Mouse (Mus musculus): Measurements from ENCODE around the gene Sypl2. TPM values are rescaled to one million over a fixed set of nuclear protein-coding genes. Genes with fewer than 3 reads are reported as not detected.

Gene Sypl2
- total RNA-seq, 4 experiments from 2014 or later: 2.1 to 3.8 (median 2.8) TPM

DNA sequence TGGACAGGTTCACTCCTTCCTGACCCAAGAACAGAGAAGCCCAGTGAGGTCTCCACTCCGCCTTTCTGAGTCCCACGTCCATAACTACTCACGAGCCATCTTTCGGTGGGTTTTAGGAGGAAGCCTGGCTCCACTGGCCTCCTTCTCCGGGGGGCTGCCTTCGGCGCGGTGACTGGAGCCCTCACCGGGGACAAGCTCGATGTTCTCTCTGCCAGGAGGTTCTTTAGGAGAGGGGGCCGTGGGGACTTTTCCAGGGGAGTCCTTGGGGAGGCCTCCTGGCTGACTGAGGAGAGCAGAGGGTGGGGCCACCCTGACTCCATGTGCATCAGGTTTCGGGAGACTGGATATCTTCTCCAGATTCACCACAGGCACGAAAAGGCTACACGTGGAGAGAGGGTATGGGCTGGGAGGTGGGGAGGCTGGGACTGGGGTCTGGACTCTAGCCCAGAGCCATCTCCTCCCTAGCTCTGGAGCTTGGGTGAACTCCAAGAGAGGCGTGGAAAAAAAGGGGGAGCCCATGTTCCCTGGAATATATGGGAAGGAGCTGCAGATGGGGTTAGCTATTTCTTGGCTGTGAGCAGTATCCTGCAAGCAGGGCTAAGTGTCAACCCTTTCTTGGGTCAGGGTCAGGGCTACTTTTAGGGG lies 19.6 kb downstream of the Sypl2 start:
- DNase-seq (ENCODE audit: low spot score in 2 of 2): peak in 1 of 2 experiments; percentile 17

DNA sequence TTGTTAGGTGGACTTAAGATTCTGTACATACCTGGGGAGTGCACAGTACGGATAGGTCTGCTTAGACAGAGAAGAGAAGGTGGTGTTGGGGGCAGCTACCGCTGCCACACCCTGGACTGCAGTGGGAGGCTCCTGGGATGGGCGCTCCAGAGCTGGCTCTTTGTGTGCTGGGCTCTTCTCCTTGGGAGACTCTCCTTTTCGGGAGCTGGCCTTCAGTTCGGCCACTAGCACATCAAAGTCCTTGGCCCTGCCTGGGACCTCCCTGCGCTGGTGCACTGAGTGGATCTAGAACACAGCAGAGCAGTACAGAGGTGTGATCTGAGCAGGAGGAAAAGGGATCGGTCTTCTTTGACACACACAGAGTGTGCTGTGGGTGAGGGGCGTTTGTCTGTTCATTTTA lies 20.8 kb downstream of the Sypl2 start:
- peak in 1 of 2 experiments; percentile 3 for DNase-seq (ENCODE audit: low spot score in 2 of 2)

DNA sequence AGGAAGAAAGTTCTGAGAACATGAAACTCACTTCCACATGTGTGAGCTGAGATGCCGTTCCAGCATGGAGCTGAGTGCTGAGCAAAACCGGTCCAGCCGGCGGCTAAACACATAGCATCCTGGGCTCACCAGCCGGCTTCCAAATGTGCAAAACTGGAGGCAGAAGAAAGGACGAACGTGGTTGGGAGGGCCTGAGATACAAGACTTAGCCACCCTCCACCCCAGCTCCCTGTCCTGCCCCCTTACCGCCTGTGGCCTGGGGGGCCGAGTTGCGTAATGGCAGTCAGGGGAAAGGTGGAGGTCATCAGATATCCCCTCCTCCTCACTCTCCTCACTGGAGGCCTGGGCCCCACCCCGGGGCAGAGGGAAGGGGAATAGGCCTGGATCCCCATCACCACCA lies 22.0 kb downstream of the Sypl2 start:
- peak in 1 of 2 experiments; percentile 5 for DNase-seq (ENCODE audit: low spot score in 2 of 2)

DNA sequence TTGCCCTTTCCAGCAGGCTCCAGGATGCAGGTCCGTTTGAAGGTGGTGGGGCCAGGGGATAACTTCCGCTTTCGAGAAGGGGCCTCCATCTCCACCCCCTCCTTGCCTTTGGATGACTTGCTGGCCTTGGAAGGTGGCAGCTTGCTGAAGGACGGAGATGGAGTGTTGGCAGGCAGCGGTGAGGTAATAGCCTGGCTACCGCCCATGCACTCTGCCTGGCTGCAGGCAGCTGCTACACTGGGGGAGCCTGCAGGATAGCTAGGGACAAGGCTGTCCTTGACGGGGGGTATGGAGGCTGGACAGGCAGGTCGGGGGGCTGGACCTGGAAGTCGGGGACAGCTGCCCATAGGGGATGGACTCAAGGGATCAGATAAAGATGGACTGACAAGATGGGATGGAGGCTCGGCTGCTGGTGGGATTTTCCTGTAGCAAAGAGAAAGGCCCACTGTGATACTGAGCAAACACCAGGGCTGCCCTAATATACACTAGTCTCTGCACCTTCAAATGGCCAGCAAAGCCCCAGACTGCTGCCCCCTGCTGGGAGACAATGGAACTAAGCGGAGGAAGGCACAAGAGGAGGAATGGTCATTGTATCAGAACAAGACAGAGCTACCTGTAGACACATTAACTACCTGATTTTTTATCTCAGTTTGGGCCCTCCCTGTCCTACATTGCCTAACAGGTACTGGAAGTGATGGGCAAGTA lies 22.7 kb downstream of the Sypl2 start:
- DNase-seq (ENCODE audit: low spot score in 2 of 2): peak; percentile 80 to 88

DNA sequence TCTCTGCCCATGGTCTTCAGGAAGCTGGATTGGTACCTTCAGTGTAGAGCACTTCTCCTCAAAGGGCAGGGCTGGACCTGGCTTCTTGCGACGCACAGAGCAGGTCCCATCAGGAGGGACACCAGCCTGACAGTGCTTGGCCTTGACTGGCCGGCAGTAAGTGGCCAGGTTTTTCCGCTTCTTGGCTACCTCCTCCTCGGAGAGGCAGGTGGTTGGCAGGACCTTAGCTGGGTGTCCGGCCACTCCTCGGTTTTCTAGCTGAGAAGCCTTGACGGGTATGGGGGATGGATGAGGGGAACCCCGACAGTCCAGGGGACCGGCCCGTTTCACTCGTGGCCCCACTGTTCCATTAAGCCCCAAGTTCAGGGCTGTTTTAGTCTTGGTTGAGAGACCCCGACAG lies 23.2 kb downstream of the Sypl2 start:
- DNase-seq (ENCODE audit: low spot score in 2 of 2): peak in 1 of 2 experiments; percentile 9

DNA sequence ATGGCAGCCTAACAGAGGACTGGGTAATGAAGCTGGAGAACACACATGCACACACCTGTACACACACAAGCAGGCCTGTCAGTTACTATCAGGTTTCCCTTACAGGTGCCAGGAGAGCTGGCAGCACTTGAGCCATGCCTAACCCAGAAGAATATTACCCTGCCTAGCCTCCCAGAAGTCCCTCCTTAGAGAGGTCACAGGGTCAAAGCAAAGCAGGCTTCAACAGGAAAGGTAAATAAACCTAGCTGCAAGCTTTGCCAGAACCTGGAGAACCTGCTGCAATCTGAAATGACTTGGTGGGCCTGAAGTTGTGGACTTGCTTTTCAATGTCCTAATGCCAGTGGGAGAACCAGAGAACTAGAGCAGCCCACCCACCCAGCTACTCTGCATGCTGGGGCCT lies 23.9 kb downstream of the Sypl2 start:
- no peak for DNase-seq (ENCODE audit: low spot score in 2 of 2)

DNA sequence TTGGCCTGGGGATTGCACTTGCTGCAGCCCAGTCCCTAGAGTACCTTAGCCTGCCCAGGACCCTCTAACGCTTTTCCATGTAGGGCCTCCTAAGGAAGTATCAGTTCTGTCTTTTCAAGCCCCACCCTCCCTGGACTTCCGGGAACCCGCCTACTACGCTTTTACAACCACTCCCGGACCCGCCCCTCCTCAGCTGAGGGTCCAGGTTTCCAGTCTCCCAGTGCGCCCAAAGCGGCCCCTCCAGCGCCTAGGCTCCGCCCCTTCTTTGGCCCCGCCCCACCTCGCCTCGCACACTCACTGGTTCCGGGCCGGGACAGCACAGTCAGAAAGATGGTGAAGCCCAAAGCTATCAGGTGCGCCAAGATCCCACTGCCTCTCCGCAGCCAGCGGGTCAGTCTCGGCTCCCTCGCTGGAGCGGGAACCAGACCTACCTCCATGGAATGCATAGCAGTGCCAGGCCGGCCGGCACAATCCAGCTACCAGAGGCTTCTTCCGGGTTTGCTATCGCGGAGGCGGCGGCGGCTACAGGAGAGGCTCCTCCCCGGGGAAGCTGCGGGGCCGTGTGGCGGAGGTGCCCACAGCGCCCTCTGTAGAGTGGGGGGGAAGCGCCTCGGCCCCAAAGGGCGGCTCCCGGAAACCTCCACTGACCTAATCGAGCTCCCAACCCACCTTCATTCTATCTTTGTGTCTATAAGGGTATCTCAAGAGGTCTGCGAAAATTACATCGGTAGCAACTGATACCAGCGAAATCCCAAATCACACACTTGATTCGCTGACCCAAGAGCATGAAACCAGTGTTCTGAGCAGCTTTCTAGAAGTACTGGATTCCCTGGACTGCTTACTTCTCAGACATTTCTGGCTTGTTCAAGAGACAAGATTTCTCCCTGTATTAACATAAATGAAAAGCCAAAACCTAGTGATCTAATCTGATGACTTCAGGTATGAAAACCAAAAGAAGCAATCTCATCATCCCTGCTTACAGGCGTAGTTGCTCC lies 25.8 kb downstream of the Sypl2 start, which contains the start of gene Cyb561d1:
Gene Cyb561d1, minus strand, starts transcription at position 884 of the 995 bp plus-strand sequence.
- peak; percentile 88 to 89 for DNase-seq (ENCODE audit: low spot score in 2 of 2)

DNA sequence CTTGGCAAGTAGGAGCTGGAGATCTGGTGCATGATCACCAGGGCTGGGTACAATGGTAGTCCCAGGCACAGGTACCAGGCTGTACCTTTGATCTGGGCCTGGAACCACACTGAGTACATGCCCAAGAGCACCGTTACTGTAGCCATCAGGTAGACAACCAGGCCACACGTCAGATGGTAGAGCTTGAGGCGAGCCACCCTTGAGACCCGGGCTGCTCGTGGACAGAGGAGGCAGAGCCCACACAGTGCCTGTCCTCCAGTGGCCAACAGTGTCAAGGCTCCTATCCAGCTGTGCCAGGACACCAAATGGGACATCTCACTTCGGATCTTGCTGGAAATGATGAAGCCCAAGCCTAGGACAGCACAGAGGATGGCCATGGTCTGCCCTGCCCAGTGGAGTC lies 27.2 kb downstream of the Sypl2 start:
- no peak for DNase-seq (ENCODE audit: low spot score in 2 of 2)

DNA sequence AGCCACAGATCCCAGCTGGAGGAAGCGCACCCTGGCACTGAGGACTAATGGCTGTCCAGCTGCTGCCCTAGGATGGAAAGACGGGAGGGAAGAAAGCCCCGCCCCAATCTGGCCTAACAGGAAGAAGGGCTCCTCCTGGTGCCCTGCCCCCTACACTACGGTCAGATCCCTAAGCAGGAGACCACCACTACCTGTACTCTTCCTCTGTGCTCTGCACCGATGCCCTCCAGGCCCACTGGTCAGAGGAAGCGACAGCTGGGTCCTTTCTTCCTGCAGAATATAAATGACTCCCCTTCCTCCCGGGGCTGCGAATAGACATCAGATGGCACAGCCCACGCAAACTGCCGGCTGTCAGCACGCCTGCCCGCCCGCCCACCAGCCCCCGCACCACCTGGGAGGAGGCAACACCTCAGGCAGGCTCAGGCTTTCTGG lies 29.4 kb downstream of the Sypl2 start:
- peak; percentile 75 to 81 for DNase-seq (ENCODE audit: low spot score in 2 of 2)

DNA sequence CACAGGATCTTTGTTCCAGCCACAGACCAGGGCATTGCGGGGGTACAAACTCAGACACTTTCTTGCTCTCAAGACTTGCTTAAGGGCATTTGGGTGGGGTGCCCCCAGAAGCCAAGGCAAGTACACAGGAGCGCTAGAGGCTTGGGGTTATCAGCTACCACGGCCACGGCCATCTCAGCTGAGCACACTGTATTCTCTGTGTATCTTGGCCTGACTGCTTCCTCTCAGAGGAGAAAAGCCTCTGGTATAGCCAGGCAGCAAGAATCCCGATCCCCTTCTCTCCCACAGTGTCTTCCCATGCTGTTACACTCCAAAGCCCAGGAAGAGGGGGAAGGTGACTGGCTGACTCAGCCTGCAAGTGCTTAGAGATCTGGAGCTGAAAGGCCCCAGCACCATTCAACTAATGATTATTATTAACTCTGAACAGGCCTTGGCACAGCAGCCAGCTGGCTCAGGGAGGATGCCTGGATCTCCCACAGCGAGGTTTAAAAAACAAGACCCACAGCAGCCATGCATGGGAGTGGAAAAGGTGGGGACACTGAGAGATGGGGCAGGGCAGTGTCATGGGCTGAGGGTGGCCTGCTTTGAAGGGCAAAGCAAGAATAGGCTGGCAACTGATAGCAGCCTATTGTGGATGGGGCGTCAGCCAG lies 30.4 kb downstream of the Sypl2 start:
- DNase-seq (ENCODE audit: low spot score in 2 of 2): peak; percentile 74 to 79

DNA sequence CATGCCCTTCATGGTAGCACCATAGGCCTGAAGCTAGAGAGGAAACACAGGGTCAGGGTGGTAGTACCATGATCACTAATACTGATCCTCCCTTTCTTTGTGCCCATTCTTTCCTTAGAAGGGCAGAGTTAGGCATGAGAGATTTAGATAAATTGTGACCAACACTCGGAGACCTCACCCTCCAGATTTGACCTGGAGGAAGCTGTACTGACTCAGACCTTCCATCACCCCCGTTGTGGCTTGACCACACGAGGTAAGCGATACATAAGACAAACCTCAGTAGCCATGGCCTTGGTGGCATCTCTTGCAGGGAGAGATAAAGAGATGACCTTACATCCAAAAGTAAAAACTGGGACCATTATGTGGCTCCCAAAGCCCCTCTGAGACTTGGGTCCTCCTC lies 31.2 kb downstream of the Sypl2 start:
- no peak for DNase-seq (ENCODE audit: low spot score in 2 of 2)

DNA sequence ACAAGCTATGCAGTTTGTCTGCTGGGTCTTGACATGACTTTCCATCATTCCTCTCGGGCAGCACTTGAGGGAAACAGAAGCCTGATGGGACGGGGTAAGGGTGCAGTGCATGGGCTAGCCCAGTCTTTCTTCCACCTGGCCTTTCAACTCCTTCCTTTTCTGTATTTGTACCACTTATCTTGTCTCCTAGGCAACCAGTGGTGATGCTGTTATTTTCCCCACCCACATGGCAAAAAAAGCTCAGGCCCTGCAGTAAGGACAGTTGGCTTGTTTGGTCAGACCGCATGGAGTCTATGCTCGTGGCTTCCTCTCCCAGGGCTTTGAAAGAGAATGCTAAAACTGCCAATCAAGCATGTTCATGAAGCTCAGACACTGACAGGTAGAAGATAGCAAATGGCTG lies 32.8 kb downstream of the Sypl2 start:
- DNase-seq (ENCODE audit: low spot score in 2 of 2): no peak

DNA sequence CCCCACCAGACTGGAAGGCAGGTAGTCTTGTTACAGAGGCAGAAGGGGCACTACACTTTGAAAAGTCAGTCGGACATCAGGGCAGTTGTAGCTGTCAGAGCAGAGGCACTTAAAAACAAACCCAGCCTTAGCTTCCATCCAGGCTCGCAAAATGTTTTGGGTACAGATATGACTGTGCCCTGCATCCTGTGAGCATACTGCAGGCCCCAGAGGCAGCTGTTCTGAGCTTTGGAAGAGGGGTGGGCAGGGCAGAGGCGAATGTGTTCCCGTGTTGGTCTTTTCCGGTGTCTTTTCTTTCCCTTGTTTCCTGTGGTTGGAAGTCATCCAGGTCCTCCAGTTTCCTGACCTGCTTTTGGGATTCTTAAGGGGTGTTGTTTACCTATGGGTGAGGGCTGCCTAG lies 36.6 kb downstream of the Sypl2 start:
- no peak for DNase-seq (ENCODE audit: low spot score in 2 of 2)

DNA sequence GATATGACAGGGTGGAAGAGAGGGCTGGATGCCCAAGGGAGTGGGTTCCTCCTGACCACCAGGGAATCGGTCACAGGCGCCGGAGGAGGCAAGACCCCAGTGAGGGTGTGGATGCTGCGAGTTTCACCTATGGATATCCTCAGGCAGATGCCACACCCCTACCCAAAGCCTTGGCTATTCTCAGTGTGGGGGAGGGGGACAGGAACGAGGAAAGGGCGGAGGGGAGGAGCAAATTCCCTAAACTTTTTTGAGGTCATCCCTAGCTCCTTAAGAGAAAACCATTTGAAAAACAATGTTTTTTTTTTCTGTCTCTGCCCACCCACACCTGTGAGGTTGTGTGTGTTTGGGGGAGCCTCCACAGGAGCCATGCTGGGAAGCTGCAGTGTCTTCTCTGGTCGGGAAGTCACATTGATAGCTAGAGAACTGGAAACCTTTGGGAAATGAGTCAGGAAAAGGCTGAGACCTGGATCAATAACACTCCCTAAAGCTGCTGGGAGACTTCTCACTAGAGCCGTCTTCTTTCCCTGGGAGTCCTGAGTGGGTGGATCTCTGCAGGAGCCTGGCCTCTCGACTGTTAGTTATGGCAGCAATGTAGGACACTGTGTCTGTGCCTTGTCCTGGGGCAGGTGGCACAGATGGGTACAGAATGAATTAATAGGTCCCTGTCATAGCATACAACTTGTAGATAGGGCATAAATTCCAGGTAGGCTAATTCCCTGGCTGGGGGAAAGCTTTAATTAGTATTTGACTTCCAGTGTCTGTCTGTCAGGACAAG lies 37.5 kb downstream of the Sypl2 start:
- no peak for DNase-seq (ENCODE audit: low spot score in 2 of 2)

DNA sequence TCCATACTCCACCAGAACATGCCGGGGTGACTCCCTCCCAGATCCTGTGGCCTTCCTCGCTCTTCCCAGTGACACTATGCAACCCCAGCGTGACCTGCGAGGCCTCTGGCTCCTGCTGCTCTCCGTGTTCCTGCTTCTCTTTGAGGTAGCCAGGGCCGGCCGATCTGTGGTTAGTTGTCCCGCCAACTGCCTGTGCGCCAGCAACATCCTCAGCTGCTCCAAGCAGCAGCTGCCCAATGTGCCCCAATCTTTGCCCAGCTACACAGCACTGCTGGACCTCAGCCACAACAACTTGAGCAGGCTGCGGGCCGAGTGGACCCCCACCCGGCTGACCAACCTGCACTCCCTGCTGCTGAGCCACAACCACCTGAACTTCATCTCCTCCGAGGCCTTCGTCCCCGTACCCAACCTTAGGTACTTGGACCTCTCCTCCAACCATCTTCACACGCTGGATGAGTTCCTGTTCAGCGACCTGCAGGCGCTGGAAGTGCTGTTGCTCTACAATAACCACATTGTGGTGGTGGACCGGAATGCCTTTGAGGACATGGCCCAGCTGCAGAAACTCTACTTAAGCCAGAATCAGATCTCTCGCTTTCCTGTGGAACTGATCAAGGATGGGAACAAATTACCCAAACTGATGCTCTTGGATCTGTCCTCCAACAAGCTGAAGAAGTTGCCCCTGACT lies 39.2 kb downstream of the Sypl2 start:
- no peak for DNase-seq (ENCODE audit: low spot score in 2 of 2)

DNA sequence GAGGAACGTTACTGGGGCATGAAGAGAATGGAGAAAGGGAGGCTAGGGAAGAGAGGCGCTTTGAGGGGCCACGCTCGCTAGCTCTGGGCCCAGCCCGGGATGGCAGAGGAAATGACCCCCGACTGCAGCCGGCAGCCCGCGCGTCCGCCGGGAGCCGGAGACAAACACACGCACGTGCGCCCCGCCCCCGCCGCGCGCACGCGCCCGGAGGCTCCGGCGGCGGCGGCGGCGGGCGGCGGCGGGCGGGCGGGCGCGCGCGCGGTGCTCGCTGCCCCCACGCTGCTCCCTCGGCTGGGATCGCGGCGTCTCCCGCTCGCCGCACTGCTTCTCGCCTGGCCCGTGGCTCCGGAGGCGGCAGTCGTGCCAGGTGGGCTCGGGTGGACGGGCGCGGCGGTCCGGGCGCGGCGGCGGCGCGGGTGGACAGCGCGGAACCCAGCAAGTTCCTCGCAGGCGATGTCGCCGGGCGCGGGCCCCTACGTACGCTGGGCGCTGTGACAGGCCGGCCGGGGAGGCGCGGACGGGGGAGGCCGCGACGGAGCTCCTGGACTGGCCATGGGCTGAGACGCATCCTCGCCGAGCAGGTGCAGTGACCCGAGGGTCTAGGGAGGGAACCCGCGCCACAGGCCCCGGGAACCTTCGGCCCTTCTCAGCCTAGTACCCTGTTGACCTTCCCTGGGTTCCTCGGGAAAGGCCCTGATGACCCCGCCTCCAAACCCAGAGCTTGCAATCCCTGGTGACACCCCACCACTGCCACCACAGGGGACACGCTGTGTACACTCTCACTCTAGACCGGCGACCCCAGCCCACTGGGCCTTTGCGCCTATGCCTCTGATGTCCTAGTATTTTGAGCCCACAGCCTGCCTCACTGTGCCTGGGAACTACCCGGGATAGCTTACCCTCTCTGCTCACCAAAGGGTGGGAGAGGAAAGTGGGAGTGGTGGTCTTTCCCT lies 40.1 kb downstream of the Sypl2 start, which contains the start of gene Amigo1:
Gene Amigo1, plus strand, starts transcription at position 238 of the 950 bp plus-strand sequence.
- no peak for DNase-seq (ENCODE audit: low spot score in 2 of 2)

DNA sequence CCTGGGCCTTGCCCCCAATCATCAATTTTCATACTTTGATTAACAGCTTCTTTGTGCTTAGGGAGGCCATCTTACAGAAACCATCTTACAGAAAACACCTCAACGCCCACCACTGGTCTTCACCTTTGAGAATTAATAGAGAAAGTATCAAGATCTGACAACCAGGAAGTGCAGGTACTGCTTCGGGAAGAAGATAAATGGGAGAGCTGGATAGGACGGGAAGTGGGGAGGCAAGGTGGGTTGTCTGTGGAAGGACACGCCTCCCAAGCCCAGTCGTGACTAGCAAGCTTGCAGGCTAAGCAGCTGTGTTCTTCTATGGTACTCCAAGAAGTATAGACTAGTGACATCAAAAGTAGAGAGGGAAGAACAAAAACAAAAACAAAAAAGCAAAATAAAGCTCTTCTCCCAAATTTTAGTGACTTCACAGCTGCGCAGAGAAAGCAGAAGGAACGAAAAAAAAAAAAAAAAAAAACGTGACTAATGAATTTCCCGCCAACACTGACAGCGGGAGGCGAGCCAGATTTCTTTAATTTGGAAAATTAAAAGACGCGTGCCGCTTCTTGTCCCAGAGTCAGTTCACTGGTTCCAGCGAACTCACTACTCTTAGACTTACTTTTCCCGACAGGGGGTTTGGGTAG lies 40.9 kb downstream of the Sypl2 start:
- DNase-seq (ENCODE audit: low spot score in 2 of 2): no peak

DNA sequence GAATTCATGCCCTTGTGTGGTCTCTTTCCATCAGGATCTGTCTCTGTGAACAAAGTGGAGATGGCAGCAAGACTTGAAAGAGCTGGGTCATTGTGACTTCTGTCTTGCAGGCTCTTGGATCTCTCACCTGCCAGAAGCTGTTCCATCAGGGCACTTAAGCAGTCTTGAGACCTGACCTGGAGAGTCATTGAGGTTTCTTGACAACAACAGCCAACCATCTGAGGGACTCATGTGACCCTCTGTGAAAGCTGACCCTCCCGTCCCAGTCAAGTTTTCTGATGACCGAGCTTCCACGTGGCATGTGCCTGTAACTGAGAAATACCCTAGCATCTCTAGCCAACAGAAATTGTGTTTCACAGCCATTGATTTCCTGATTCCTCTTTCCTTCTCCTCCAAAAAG lies 41.7 kb downstream of the Sypl2 start:
- no peak for DNase-seq (ENCODE audit: low spot score in 2 of 2)

All from layer of hippocampus, adult 8-10 months (tissue).